Mouse (Mus musculus) right cerebral cortex, postnatal 25 days (tissue): ENCODE results near the gene Foxi1.

Experiments
- DNase-seq: peaks from one replicate; pipeline ENCODE4 v3.0.0; 2022

Foxi1 gene

GRCm38 (mm10) chr11:34155235-34155634 lies 52.7 kb downstream of the Foxi1 start:
- no peak for DNase-seq
